Mouse (Mus musculus) frontal cortex, postnatal 25 days (tissue): Measurements from ENCODE around the gene Mr1.

Source experiments
- DNase-seq, 2 experiments: peaks; one replicate each; pipeline ENCODE4 v3.0.0; 2022; ENCODE audit warnings: low spot score in 2 of 2

Gene Mr1

GRCm38 (mm10) chr1:155093971-155094707 is 52.5 kb downstream of the Mr1 start:
- no peak for DNase-seq

- no peak for DNase-seq
Observed at GRCm38 (mm10) chr1:155093145-155093791, 53.3 kb downstream of the Mr1 start.

GRCm38 (mm10) chr1:155091842-155092800 is 54.5 kb downstream of the Mr1 start:
- no peak for DNase-seq

- DNase-seq, result peak; percentile 39 to 47
Observed at GRCm38 (mm10) chr1:155091374-155091841, 55.2 kb downstream of the Mr1 start.

GRCm38 (mm10) chr1:155090736-155091135 is 55.9 kb downstream of the Mr1 start:
- no peak for DNase-seq

GRCm38 (mm10) chr1:155090327-155090726 is 56.3 kb downstream of the Mr1 start:
- no peak for DNase-seq

GRCm38 (mm10) chr1:155088847-155089603 is 57.6 kb downstream of the Mr1 start:
- no peak for DNase-seq

GRCm38 (mm10) chr1:155088046-155088445 is 58.6 kb downstream of the Mr1 start:
- no peak for DNase-seq

GRCm38 (mm10) chr1:155086893-155087292 is 59.7 kb downstream of the Mr1 start:
- no peak for DNase-seq

GRCm38 (mm10) chr1:155086416-155086815 is 60.2 kb downstream of the Mr1 start:
- no peak for DNase-seq

- DNase-seq, result no peak
Observed at GRCm38 (mm10) chr1:155084839-155085238, 61.8 kb downstream of the Mr1 start.

GRCm38 (mm10) chr1:155083271-155084265 is 63.0 kb downstream of the Mr1 start:
- peak; percentile 84 to 91 for DNase-seq

- DNase-seq, result no peak
Observed at GRCm38 (mm10) chr1:155082965-155083268, 63.7 kb downstream of the Mr1 start.

- DNase-seq, result no peak
Observed at GRCm38 (mm10) chr1:155082158-155082964, 64.3 kb downstream of the Mr1 start.

GRCm38 (mm10) chr1:155077675-155078074 is 68.9 kb downstream of the Mr1 start:
- DNase-seq, result no peak
